Mouse (Mus musculus) heart, adult 2 months (tissue): ENCODE results near the gene Cyp2b19.

Experiments
- CTCF ChIP-seq: fragments of 200-600 bp; IDR thresholded peaks from 2 replicates; pipeline ENCODE4 v1.8.1; 2022; ENCODE audit warnings: antibody characterized with exemption, mild to moderate bottlenecking, moderate library complexity
- EP300 ChIP-seq: fragments of 200-500 bp; IDR thresholded peaks from 2 replicates; pipeline ENCODE4 v1.6.1; 2011; ENCODE audit warnings: low read depth, low read length, control low read depth; ENCODE audit not compliant: insufficient read depth
- POLR2A ChIP-seq: fragments of 200-500 bp; IDR thresholded peaks from 2 replicates; pipeline ENCODE4 v1.6.1; 2011; ENCODE audit warnings: mild to moderate bottlenecking, low read depth, low read length, control low read depth; ENCODE audit not compliant: insufficient read depth

GRCm38 (mm10) chr7:26778474-26778873 is 21.5 kb downstream of the Cyp2b19 start:
- peak; percentile 65 for TF ChIP-seq CTCF
- TF ChIP-seq POLR2A, result no peak
- TF ChIP-seq EP300, result no peak
